Mouse (Mus musculus) ES-E14 (cell line): ENCODE results near the gene Dcaf17.

ENCODE experiments used
- MAFK ChIP-seq: IDR thresholded peaks from 2 replicates; pipeline ENCODE4 v1.6.1; 2014; ENCODE audit warnings: mild to moderate bottlenecking, low read depth, low read length, inconsistent platforms; ENCODE audit not compliant: insufficient read depth
- ZC3H11A ChIP-seq: IDR thresholded peaks from 2 replicates; pipeline ENCODE4 v1.6.1; 2012; ENCODE audit warnings: low read depth, mild to moderate bottlenecking, inconsistent platforms, low read length, borderline replicate concordance

- TF ChIP-seq ZC3H11A (no peak), MAFK (no peak)
Observed at GRCm38 (mm10) chr2:71026787-71027186, 28.3 kb upstream of the Dcaf17 start.
